Mouse (Mus musculus): Measurements from ENCODE around the gene Fbxl19.
"Not testable (repeated sequence)": the region's sequence is repeated elsewhere in the genome, so short reads cannot be mapped to it uniquely, and the experiment has no call there.

Fbxl19 gene

GRCm38 (mm10) chr7:127767671-127768345, 23.5 kb downstream of the Fbxl19 start:
- DNase-seq (ENCODE audit: extremely low read depth, low read depth) = no peak

GRCm38 (mm10) chr7:127768346-127768996, 24.1 kb downstream of the Fbxl19 start:
- DNase-seq (ENCODE audit: extremely low read depth, low read depth) = no peak

GRCm38 (mm10) chr7:127768997-127769593, 24.8 kb downstream of the Fbxl19 start:
- DNase-seq (ENCODE audit: extremely low read depth, low read depth) = peak; percentile 94

- DNase-seq (ENCODE audit: extremely low read depth, low read depth) = peak; percentile 74
Measured at GRCm38 (mm10) chr7:127769651-127770038, 25.3 kb downstream of the Fbxl19 start, which contains the start of gene Orai3. Orai3 (plus strand) TSS chr7:127769815.

- DNase-seq (ENCODE audit: extremely low read depth, low read depth) = peak; percentile 62
Measured at GRCm38 (mm10) chr7:127770039-127770905, 25.9 kb downstream of the Fbxl19 start.

- no peak for DNase-seq (ENCODE audit: extremely low read depth, low read depth)
Measured at GRCm38 (mm10) chr7:127771262-127771661, 26.9 kb downstream of the Fbxl19 start.

- no peak for DNase-seq (ENCODE audit: extremely low read depth, low read depth)
Measured at GRCm38 (mm10) chr7:127772080-127772479, 27.7 kb downstream of the Fbxl19 start.

- no peak for DNase-seq (ENCODE audit: extremely low read depth, low read depth)
Measured at GRCm38 (mm10) chr7:127772557-127772956, 28.2 kb downstream of the Fbxl19 start.

GRCm38 (mm10) chr7:127773664-127774384, 29.5 kb downstream of the Fbxl19 start:
- DNase-seq (ENCODE audit: extremely low read depth, low read depth) = peak; percentile 79

- not testable (repeated sequence) for DNase-seq (ENCODE audit: extremely low read depth, low read depth)
Measured at GRCm38 (mm10) chr7:127775837-127776236, 31.5 kb downstream of the Fbxl19 start.

- DNase-seq (ENCODE audit: extremely low read depth, low read depth) = peak; percentile 59
Measured at GRCm38 (mm10) chr7:127776426-127776825, 32.1 kb downstream of the Fbxl19 start, which contains the start of gene Setd1a. Setd1a (plus strand) TSS chr7:127776670.

GRCm38 (mm10) chr7:127776878-127777473, 32.6 kb downstream of the Fbxl19 start:
- peak; percentile 90 for DNase-seq (ENCODE audit: extremely low read depth, low read depth)

- no peak for DNase-seq (ENCODE audit: extremely low read depth, low read depth)
Measured at GRCm38 (mm10) chr7:127777474-127778266, 33.3 kb downstream of the Fbxl19 start.

GRCm38 (mm10) chr7:127778350-127778749, 34.0 kb downstream of the Fbxl19 start:
- no peak for DNase-seq (ENCODE audit: extremely low read depth, low read depth)

- DNase-seq (ENCODE audit: extremely low read depth, low read depth) = no peak
Measured at GRCm38 (mm10) chr7:127785308-127785707, 41.0 kb downstream of the Fbxl19 start, which contains the start of gene Gm49388. Gm49388 (plus strand) TSS chr7:127785608.

GRCm38 (mm10) chr7:127797076-127797845, 52.9 kb downstream of the Fbxl19 start:
- no peak for DNase-seq (ENCODE audit: extremely low read depth, low read depth)

GRCm38 (mm10) chr7:127798591-127798990, 54.2 kb downstream of the Fbxl19 start:
- no peak for DNase-seq (ENCODE audit: extremely low read depth, low read depth)

- DNase-seq (ENCODE audit: extremely low read depth, low read depth) = no peak
Measured at GRCm38 (mm10) chr7:127799211-127799610, 54.9 kb downstream of the Fbxl19 start.

GRCm38 (mm10) chr7:127799738-127800137, 55.4 kb downstream of the Fbxl19 start:
- DNase-seq (ENCODE audit: extremely low read depth, low read depth) = no peak

Measured in MEL-GATA-1-ER (cell line).